Comparison of ENCODE assay signal across 23 mouse cellular contexts in the genomic region with DNA sequence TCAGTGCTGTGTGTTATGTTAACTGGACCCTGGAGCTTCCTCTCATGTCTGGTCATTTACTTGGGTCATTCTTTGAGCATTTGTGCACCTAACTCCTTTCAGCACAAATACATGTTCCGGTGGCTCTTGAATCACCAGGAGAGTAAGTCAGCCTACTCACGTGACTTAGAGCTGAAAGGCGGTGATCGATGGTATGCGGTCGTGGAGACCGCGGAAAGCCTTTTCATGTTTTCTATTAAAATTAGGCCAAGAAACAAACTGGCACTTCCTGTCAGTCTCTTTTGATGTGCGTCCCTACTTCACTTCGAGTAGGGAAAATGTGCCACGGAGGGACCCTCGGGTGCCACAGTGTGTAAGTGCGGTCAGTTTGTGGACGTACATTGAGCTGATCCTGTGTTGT. TPM values are rescaled to one million over a fixed set of nuclear protein-coding genes. Genes with fewer than 3 reads are reported as not detected.
DNase-seq lines count a peak whose midpoint lies in the region; ATAC-seq and TF ChIP-seq lines count a peak whose summit lies in the region.
"Had no signal": no experiment of that assay in that cellular context is flagged by ENCODE, and none has a peak within 500 bp of the region (broad histone marks: within the 10 kb centered on the region; RNA-seq: fewer than 3 reads in every experiment).

No protein-coding gene starts in this region.

- 0 out of 2 replicates have a peak overlapping the region, but pooled peaks have one; percentile 4 for H3K4me3 ChIP-seq in left cerebral cortex, adult 2 months
- peak overlapping the region; percentile 56 to 62 for H3K4me3 ChIP-seq in MEL (ENCODE audit: control insufficient read depth in 1 of 2, insufficient read depth in 1 of 2, low read depth in 2 of 2, low read length in 2 of 2)
- H3K4me3 ChIP-seq in cortical plate, adult 2 months (ENCODE audit: insufficient read depth, low read length): no peak overlapping the region
- H3K4me3 ChIP-seq: embryonic facial prominence, embryonic 10.5 days; embryonic facial prominence, embryonic 12.5 days; forebrain, embryonic 13.5 days; forebrain, embryonic 15.5 days had no signal

- TF ChIP-seq POLR2A in MEL (IDR thresholded peaks at IDR 0.05; ENCODE audit: control insufficient read depth in 1 of 2, insufficient read depth in 1 of 2, low read depth in 1 of 2, low read length in 2 of 2, poor library complexity in 1 of 2): peak in 1 of 2 experiments; percentile 18; a peak in 1 of 4 replicates
- no peak for TF ChIP-seq POLR2A in cortical plate, adult 2 months (IDR thresholded peaks at IDR 0.05; ENCODE audit: extremely low read depth, insufficient read depth, low read length)

- no peak for TF ChIP-seq CTCF in left cerebral cortex, adult 2 months (IDR thresholded peaks at IDR 0.05)
- TF ChIP-seq CTCF in MEL (IDR thresholded peaks at IDR 0.05 in 2 of 3, conservative IDR thresholded peaks at IDR 0.05 in 1 of 3; ENCODE audit: control insufficient read depth in 1 of 3, insufficient read depth in 1 of 3, low read depth in 2 of 3, low read length in 3 of 3, poor library complexity in 1 of 3, severe bottlenecking in 1 of 3): no peak
- no peak for TF ChIP-seq CTCF in cortical plate, adult 2 months (IDR thresholded peaks at IDR 0.05; ENCODE audit: extremely low read depth, insufficient read depth, low read length)

- no peak for ATAC-seq in megakaryocyte-erythroid progenitor cell, adult 5-6 weeks (replicated peaks; ENCODE audit: low FRiP score, low TSS enrichment, poor library complexity, severe bottlenecking)
- ATAC-seq: activated CD4-positive, CD25-positive, alpha-beta regulatory T cell, adult 4 months; forebrain, embryonic 13.5 days; forebrain, embryonic 15.5 days; forebrain, postnatal 0 days had no signal

- TF ChIP-seq EP300 in MEL (IDR thresholded peaks at IDR 0.05; ENCODE audit: low read depth in 1 of 2, low read length in 2 of 2): 0 out of 4 replicates have a peak, but pooled peaks of 1 of the 2 experiments have one; percentile 3

- no peaks in the 10 kb centered on the region for H3K27me3 ChIP-seq in MEL (ENCODE audit: control insufficient read depth in 1 of 2, insufficient read depth in 2 of 2, low read length in 2 of 2)
- H3K27me3 ChIP-seq: embryonic facial prominence, embryonic 12.5 days; forebrain, embryonic 13.5 days; forebrain, embryonic 15.5 days had no signal

- peaks cover 0 to 9% of the 10 kb centered on the region in 2 experiments; a peak in 3 of 4 replicates for H3K36me3 ChIP-seq in MEL (ENCODE audit: control insufficient read depth in 1 of 2, insufficient read depth in 2 of 2, low read length in 2 of 2)
- H3K36me3 ChIP-seq: embryonic facial prominence, embryonic 10.5 days; embryonic facial prominence, embryonic 12.5 days; forebrain, embryonic 15.5 days had no signal

- peaks cover 34% of the 10 kb centered on the region for H3K79me2 ChIP-seq in MEL (ENCODE audit: control insufficient read depth, insufficient read depth, low read length, poor library complexity)

- peak overlapping the region; percentile 65 for H3K9ac ChIP-seq in MEL (ENCODE audit: control insufficient read depth, low read depth, low read length, poor library complexity, severe bottlenecking)
- H3K9ac ChIP-seq: embryonic facial prominence, embryonic 12.5 days; forebrain, embryonic 13.5 days; forebrain, embryonic 15.5 days; forebrain, postnatal 0 days had no signal

- H3K4me1 ChIP-seq in MEL (ENCODE audit: control insufficient read depth in 1 of 2, insufficient read depth in 2 of 2, low read length in 2 of 2): peaks cover 5 to 13% of the 10 kb centered on the region in 2 experiments; a peak in 3 of 4 replicates
- peaks cover 16% of the 10 kb centered on the region for H3K4me1 ChIP-seq in cortical plate, adult 2 months (ENCODE audit: control insufficient read depth, insufficient read depth, low read length)
- H3K4me1 ChIP-seq: embryonic facial prominence, embryonic 10.5 days; embryonic facial prominence, embryonic 12.5 days; forebrain, embryonic 13.5 days; forebrain, embryonic 15.5 days had no signal

- no peak for DNase-seq in left cerebral cortex, adult 2 months (ENCODE audit: extremely low spot score in 1 of 2, low spot score in 2 of 2)
- no peak for DNase-seq in left cerebral cortex, adult 11 months (ENCODE audit: low spot score)
- DNase-seq in MEL (ENCODE audit: low read depth, low spot score): peak; percentile 74
- peak; percentile 49 for DNase-seq in MEL-GATA-1-ER (ENCODE audit: extremely low read depth, low read depth)
- DNase-seq in adrenal gland, postnatal 36 days: no peak
- DNase-seq in gastrocnemius, postnatal 25 days: no peak
- DNase-seq: adrenal gland, adult 8-10 months; adrenal gland, postnatal 14 days; cerebellum, adult 11 months; cerebellum, adult 18-20 months; cerebellum, adult 8-10 months; cerebellum, adult 9-11 months; cerebellum, postnatal 14 days; cerebellum, postnatal 36 days; forebrain, postnatal 0 days had no signal

- H3K27ac ChIP-seq in left cerebral cortex, adult 2 months: peak overlapping the region; percentile 25
- H3K27ac ChIP-seq in MEL (ENCODE audit: control insufficient read depth, low read depth, low read length): peak overlapping the region; percentile 84
- 0 out of 2 replicates have a peak overlapping the region, but pooled peaks have one; percentile 0 for H3K27ac ChIP-seq in cortical plate, adult 2 months (ENCODE audit: insufficient read depth, low read length)
- H3K27ac ChIP-seq: embryonic facial prominence, embryonic 10.5 days; embryonic facial prominence, embryonic 12.5 days; forebrain, embryonic 13.5 days; forebrain, embryonic 15.5 days had no signal

- no peak for TF ChIP-seq RAD21 in MEL (IDR thresholded peaks at IDR 0.05; ENCODE audit: low read depth, low read length)

- intact Hi-C loops in left cerebral cortex, adult 2 months (cut with DNase I): loop anchor here (2.0 to 10.0 kb wide), 2 partner anchors 35 to 129 kb away; partner anchors contain the start of gene Leprot

- no peaks in the 10 kb centered on the region for H3K9me3 ChIP-seq in MEL (replicated peaks; ENCODE audit: insufficient read depth, low read length)
- H3K9me3 ChIP-seq: embryonic facial prominence, embryonic 10.5 days; embryonic facial prominence, embryonic 12.5 days; forebrain, embryonic 13.5 days; forebrain, embryonic 15.5 days had no signal

TF ChIP-seq in MEL, 35 proteins besides CTCF, POLR2A, EP300 and RAD21:
- TF ChIP-seq ZC3H11A (IDR thresholded peaks at IDR 0.05; ENCODE audit: low read depth, low read length) (no peak), ETS1 (IDR thresholded peaks at IDR 0.05; ENCODE audit: low read depth, low read length) (peak; percentile 50; the same call in 1 of the 2 replicates), USF1 (IDR thresholded peaks at IDR 0.05; ENCODE audit: low read depth, low read length) (peak; percentile 86), JUND (IDR thresholded peaks at IDR 0.05; ENCODE audit: low read depth, low read length) (no peak), TBP (IDR thresholded peaks at IDR 0.05; ENCODE audit: low read depth, low read length) (no peak), ZKSCAN1 (IDR thresholded peaks at IDR 0.05; ENCODE audit: low read depth, low read length) (no peak), HCFC1 (IDR thresholded peaks at IDR 0.05; ENCODE audit: low read depth, low read length) (no peak), SMC3 (IDR thresholded peaks at IDR 0.05; ENCODE audit: low read depth, low read length) (no peak), MAZ (IDR thresholded peaks at IDR 0.05; ENCODE audit: low read depth, low read length) (no peak), MXI1 (IDR thresholded peaks at IDR 0.05; ENCODE audit: low read depth, low read length) (peak; percentile 45; the same call in 1 of the 2 replicates), NRF1 (IDR thresholded peaks at IDR 0.05; ENCODE audit: insufficient read depth, low read depth, low read length, poor library complexity, severe bottlenecking) (no peak), MAFK (IDR thresholded peaks at IDR 0.05; ENCODE audit: borderline replicate concordance, low read depth, low read length) (no peak), SIN3A (IDR thresholded peaks at IDR 0.05; ENCODE audit: low read length) (no peak), TCF12 (IDR thresholded peaks at IDR 0.05; ENCODE audit: low read depth, low read length) (no peak), MAX (IDR thresholded peaks at IDR 0.05; ENCODE audit: low read length) (peak; percentile 46; the same call in 1 of the 2 replicates), UBTF (IDR thresholded peaks at IDR 0.05; ENCODE audit: borderline replicate concordance, insufficient read depth, low read depth, low read length) (no peak), BHLHE40 (IDR thresholded peaks at IDR 0.05; ENCODE audit: borderline replicate concordance, low read depth, low read length) (peak; percentile 89), USF2 (IDR thresholded peaks at IDR 0.05; ENCODE audit: borderline replicate concordance in 1 of 2, insufficient read depth in 1 of 2, low read depth in 1 of 2, low read length in 2 of 2) (0 out of 4 replicates have a peak, but pooled peaks of 1 of the 2 experiments have one; percentile 30), RCOR1 (IDR thresholded peaks at IDR 0.05; ENCODE audit: low read depth, low read length) (no peak), ZMIZ1 (IDR thresholded peaks at IDR 0.05; ENCODE audit: low read depth, low read length) (no peak), NELFE (IDR thresholded peaks at IDR 0.05; ENCODE audit: low read depth, low read length) (no peak)

RNA-seq across cellular contexts. Expression of gene Dnajc6, which starts 19.4 kb away (rescaled TPM):
- total RNA-seq in left cerebral cortex, adult 2 months (2021): 100 to 1,000 TPM; 291 to 320 TPM
- total RNA-seq in MEL (2012; rRNA removed): 20.2 and 26.4 TPM in 2 replicates
- 10 to 100 TPM in 1 of 2 experiments, not detected in 1; 15.0 TPM for polyA plus RNA-seq in MEL (2012; ENCODE audit: insufficient read depth in 1 of 2, insufficient read length in 2 of 2, low read depth in 1 of 2, low replicate concordance in 2 of 2, missing spikeins in 1 of 2)
- 144 and 145 TPM in 2 replicates for polyA plus RNA-seq in cortical plate, adult 2 months (2012; rRNA removed)
- 1 to 10 TPM; 3.3 to 5.2 TPM for total RNA-seq in adrenal gland, postnatal 36 days (2021)
- 35.2 and 35.5 TPM in 2 replicates for total RNA-seq in megakaryocyte-erythroid progenitor cell, adult 5-6 weeks (2014; fragmentation: Nextera tagmentation)
- 40.5 and 40.8 TPM in 2 replicates for total RNA-seq in megakaryocyte-erythroid progenitor cell, adult 5-6 weeks (2017)
- under 1 TPM; 0.20 to 0.29 TPM for total RNA-seq in gastrocnemius, postnatal 25 days (2021)
- polyA plus RNA-seq: C2C12 had no signal

Comparison
In these comparisons a context has a peak if more than half of its experiments do, and no peak if none do; other contexts are left out.
1. DNase-seq: peak in MEL (single experiment) and MEL-GATA-1-ER (single experiment); none in left cerebral cortex, adult 2 months (0 of 2), left cerebral cortex, adult 11 months (single experiment), adrenal gland, postnatal 36 days (0 of 2) and gastrocnemius, postnatal 25 days (single experiment).
2. H3K27ac ChIP-seq: peak in every context shown above with its lines; median percentile 84 in MEL; 25 in left cerebral cortex, adult 2 months; 0 in cortical plate, adult 2 months.
3. RNA of gene Dnajc6, which starts 19.4 kb away (total RNA-seq): 291 to 320 TPM in left cerebral cortex, adult 2 months; 35.2 to 40.8 TPM in megakaryocyte-erythroid progenitor cell, adult 5-6 weeks, 20.2 to 26.4 TPM in MEL, 3.3 to 5.2 TPM in adrenal gland, postnatal 36 days and 0.20 to 0.29 TPM in gastrocnemius, postnatal 25 days; every median in the first group is over 4 times any median in the second.